Mouse (Mus musculus) Muller cell, postnatal 12 days (primary cell): ENCODE results near the gene 3100002H09Rik.

ENCODE experiments used
- DNase-seq: peaks from one replicate; pipeline ENCODE4 v3.0.0-alpha.2; 2015; ENCODE audit errors: inconsistent ontology term

Gene 3100002H09Rik

GRCm38 (mm10) chr4:124615406-124615960 lies 4.9 kb upstream of the 3100002H09Rik start:
- DNase-seq = no peak

DNA sequence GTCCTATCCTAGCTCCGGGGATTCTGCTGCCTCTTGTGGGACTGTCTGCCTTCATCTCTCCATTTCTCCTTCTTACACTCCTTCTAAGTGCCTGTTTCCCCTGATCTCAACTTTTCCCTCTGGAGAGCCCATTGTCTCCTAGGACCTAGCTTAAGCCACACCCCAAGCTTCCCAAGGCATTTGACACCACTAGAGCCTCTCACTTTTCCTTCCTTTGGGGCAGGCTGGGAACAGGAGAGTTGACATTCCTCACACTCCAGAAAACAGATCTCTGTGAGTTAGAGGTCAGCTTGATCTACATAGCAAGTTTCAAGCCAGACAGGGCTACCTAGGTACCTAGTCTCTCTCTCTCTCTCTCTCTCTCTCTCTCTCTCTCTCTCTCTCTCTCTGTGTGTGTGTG lies 3.6 kb upstream of the 3100002H09Rik start:
- no peak for DNase-seq

DNA sequence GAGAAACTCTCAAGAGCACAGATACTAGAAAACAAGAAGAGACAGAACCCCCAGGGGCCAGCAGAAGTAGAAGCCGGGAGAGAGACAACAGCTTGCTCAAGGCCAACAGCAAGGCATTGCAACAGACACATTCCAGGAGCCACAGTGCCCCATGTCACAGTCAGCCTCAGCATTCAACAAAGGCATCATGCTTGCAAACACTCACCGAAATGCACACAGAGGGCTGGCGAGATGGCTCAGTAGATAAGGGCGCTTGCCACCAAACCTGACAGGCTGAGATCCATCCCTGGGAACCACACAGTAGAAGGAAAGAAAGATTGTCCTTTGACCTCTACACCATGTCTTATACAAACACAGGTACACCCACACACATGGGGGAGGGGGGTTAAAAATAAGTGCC lies 1.2 kb upstream of the 3100002H09Rik start:
- DNase-seq = no peak

DNA sequence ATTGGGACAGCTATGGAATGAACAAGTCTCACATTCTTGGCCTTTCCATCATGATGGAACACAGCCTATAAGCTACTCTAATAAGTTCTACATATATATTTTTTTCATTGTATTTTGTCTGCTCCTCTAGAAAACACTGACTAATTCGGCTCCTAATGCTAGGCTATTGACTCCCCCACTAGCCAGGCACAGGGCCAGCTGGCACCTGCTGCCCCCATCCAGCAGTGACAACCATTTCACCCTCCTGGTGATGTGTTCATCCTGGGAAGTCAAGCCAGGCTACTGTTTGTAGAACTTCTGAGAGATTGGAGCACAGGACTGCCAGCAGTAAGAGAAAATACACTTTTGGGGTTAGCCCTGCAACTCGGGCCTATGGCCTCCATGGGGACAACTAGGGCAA lies 537 bp downstream of the 3100002H09Rik start:
- DNase-seq = no peak

DNA sequence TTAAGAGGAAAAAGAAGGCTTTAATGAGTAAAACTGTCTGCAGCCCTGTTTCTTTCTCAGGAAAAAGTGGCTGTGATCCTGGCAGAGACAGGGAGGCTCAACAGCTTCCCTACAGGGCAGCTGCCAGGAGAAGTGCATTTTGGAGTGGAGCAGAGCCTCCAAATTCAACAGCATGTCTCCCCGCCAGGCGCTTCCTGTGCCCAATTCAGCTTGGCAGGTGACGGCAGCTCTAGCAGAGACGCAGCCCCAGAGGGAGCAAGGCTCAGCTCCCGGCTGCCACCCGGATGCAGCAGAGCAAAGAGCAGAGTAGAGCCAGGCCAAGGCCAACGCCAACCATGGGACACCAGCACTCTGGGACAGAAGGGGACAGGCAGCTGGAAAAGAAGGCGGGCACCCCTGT lies 3.4 kb downstream of the 3100002H09Rik start:
- no peak for DNase-seq

GRCm38 (mm10) chr4:124606180-124606579 lies 4.4 kb downstream of the 3100002H09Rik start:
- DNase-seq = no peak

DNA sequence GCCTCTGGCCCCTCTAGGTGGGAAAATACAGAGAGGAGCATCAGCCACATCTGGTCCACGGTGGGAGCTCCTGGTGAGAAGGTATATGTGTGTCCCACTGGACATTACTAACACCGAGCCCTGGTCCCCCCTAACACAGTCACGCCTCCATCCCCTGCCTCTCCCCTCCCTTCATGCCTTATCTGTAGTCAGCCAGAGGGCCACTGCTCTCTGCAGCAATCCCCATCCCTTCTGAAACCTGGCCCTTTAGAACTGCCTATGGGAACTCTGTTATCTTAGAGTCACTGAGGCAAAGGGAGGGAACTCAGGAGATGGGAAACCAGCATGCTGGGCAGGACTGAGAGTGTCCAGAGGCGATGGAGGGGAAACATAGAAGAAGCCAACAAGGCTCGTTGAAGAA lies 5.3 kb downstream of the 3100002H09Rik start:
- no peak for DNase-seq

GRCm38 (mm10) chr4:124603712-124604111 lies 6.9 kb downstream of the 3100002H09Rik start:
- no peak for DNase-seq

DNA sequence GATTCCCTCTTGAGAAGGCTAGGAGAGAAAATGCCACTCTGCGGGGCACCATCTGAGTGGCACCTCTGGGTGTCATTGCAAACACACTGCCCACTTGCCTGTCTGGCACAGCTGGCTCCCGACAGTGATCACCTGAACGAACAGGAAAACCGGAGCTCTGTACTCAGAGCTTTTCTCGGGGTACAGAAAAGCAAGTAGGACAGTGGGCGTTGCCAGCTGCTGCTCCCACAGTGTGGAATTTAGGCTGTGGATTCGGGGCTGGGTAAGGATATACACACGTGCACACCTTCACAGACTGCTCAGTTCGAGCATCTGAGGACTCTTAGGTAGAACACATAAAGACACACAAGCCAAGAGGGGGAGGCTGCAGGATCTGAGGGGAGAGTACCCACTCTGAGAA lies 14.7 kb downstream of the 3100002H09Rik start:
- DNase-seq = no peak

GRCm38 (mm10) chr4:124594933-124595332 lies 15.7 kb downstream of the 3100002H09Rik start:
- peak; percentile 60 for DNase-seq

GRCm38 (mm10) chr4:124593691-124594090 lies 16.9 kb downstream of the 3100002H09Rik start:
- no peak for DNase-seq

- DNase-seq = no peak
Measured at GRCm38 (mm10) chr4:124593210-124593609, 17.4 kb downstream of the 3100002H09Rik start.

DNA sequence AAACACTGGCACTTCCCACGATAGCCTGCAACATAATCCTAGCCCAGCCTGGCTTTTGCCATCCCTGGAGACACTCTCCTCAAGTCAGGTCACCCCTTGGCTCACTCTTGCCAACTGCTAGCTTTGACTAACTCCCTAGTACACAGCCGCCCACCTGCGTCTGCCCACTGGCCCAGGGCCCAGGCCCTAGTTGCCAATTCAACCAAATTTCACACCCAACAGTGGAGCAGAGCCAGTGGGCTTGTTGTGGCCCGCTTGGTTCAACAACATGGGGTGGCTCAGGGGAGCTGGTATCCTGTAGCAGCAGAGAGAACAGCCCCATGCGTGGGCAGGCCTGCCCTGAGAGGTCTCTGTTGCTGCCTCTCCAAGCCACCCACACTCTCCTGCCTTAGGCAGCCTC lies 18.4 kb downstream of the 3100002H09Rik start:
- no peak for DNase-seq

DNA sequence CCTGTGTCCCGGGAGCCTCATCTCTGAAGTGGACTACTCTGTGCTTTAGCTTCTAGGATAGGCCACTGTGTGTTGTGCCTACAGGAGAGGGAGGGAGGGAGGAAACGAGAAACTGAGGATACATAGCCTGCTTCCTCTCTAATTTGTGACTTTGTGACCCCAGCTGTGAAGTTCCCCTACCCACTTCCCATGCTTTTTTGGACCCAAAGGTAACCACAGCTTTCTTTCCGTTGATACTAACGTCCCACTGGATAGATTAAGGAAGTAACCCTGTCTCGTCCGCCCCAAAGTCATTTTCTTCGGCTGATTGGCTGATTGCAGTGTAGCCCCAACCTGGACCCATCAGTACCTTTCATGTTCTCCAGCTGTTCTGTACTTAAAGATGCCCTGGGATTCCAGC lies 29.9 kb downstream of the 3100002H09Rik start:
- DNase-seq = no peak

- DNase-seq = peak; percentile 82
Measured at GRCm38 (mm10) chr4:124575955-124576445, 34.6 kb downstream of the 3100002H09Rik start.

DNA sequence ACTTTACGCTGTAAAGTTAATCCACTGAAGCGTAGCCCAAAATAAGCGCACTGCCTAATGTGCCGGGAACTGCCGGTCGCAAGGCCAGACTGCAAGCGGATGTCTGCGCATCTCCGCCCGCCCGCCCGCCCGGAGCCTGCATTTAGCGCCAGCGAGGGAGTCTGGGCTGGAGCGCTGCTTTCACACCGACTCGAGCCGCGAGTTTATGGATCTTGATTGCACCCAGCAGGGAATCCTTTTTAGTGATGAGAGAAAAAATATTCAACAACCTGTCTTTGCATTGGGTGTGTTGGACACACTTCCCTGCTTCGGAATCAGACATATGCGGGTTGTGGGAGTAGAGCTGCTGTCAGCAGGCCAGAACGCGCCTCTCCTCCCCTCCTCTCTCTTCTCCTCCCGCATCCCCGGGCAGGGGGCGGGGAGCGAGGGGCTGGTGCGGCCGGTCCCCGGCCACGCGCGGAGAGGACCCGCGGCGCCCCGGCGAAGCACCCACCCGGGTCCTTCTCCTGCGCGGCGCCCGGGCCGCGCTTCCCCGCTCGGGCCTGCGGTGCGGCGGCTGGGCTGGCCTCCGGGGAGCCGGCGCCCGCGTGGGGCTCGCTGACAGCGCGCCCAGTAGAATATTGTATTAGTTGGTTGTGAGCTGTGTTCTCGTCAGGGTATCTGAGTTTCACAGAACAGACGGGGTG lies 35.2 kb downstream of the 3100002H09Rik start:
- DNase-seq = peak; percentile 49

- DNase-seq = no peak
Measured at GRCm38 (mm10) chr4:124573586-124573985, 37.0 kb downstream of the 3100002H09Rik start.

DNA sequence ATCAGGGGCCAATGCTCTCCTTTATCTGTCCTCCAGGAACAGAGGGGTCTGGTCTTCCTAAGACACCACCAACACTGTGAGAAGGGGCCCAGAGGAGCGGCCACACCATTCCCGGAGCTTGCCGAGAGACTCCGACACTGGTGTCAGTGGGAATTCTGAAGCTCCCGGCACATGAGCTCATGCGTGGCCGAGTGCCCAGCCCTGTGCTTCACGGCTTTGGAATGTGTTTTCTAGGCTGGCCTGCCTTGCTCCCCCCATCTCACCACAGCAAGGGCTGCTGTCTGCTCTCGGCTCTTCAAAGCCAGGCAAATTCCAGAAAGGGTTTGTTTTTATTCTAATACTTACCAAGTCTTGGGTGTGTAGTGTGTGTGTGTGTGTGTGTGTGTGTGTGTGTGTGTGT lies 39.6 kb downstream of the 3100002H09Rik start:
- peak; percentile 91 for DNase-seq

- peak; percentile 21 for DNase-seq
Measured at GRCm38 (mm10) chr4:124569661-124570060, 40.9 kb downstream of the 3100002H09Rik start.

- DNase-seq = no peak
Measured at GRCm38 (mm10) chr4:124563371-124563770, 47.2 kb downstream of the 3100002H09Rik start.

DNA sequence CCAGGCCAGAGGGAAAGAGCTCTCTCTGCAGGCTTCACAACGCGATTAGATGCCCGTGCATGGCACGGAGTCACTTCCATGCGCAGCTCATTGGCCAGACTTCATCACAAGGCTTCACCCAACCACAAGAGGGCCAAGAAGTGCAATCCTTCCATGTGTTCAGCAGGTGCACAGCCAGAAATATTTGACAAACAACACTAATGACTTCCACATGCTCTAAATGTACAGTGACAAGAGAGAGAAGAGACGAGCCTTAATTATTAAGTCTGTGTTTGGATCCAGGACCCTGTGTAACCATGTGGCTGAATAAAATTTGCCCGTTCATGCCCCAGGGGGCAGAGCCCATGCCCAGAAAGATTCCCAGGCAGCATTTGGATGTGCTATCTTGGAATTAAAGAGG lies 47.9 kb downstream of the 3100002H09Rik start:
- DNase-seq = peak; percentile 66
